Mouse (Mus musculus): Measurements from ENCODE around the gene Tle3.
A peak's percentile ranks its signal among the peaks of the same experiment; 100 is the strongest.

Tle3 gene

GRCm38 (mm10) chr9:61441206-61441913 lies 69.2 kb downstream of the Tle3 start:
- peak; percentile 92 for DNase-seq

GRCm38 (mm10) chr9:61442951-61443630 lies 70.9 kb downstream of the Tle3 start:
- peak; percentile 97 for DNase-seq

GRCm38 (mm10) chr9:61445151-61445550 lies 73.0 kb downstream of the Tle3 start:
- peak; percentile 91 for DNase-seq

- DNase-seq: peak; percentile 98
Measured at GRCm38 (mm10) chr9:61445711-61446222, 73.6 kb downstream of the Tle3 start.

GRCm38 (mm10) chr9:61446965-61447364 lies 74.8 kb downstream of the Tle3 start:
- no peak for DNase-seq

GRCm38 (mm10) chr9:61449363-61449904 lies 77.3 kb downstream of the Tle3 start:
- DNase-seq: peak; percentile 89

GRCm38 (mm10) chr9:61452081-61452480 lies 79.9 kb downstream of the Tle3 start:
- peak; percentile 81 for DNase-seq

GRCm38 (mm10) chr9:61455861-61456261 lies 83.7 kb downstream of the Tle3 start:
- peak; percentile 99 for DNase-seq

GRCm38 (mm10) chr9:61456441-61457161 lies 84.4 kb downstream of the Tle3 start:
- peak; percentile 90 for DNase-seq

- peak; percentile 75 for DNase-seq
Measured at GRCm38 (mm10) chr9:61457162-61457523, 85.0 kb downstream of the Tle3 start.

GRCm38 (mm10) chr9:61461859-61462258 lies 89.7 kb downstream of the Tle3 start:
- no peak for DNase-seq

GRCm38 (mm10) chr9:61467436-61467835 lies 95.3 kb downstream of the Tle3 start:
- no peak for DNase-seq
